Mouse (Mus musculus) midbrain, embryonic 14.5 days (tissue): Measurements from ENCODE around the gene Bcl6b. TPM values are rescaled to one million over a fixed set of nuclear protein-coding genes. Genes with fewer than 3 reads are reported as not detected.
A peak's percentile ranks its signal among the peaks of the same experiment; 100 is the strongest.

ENCODE experiments used
- ATAC-seq: fragments of 200-750 bp; cut with Nextera tagmentation; 2 replicates; pipeline ENCODE4 v1.8.0; 2017; ENCODE audit warnings: moderate number of reproducible peaks, moderate library complexity; ENCODE audit not compliant: low FRiP score, low TSS enrichment
- DNase-seq: peaks from one replicate; pipeline ENCODE4 v3.0.0-alpha.2; 2015
- H3K27ac ChIP-seq: fragments of 300-500 bp; sonication (generic); replicated peaks from 2 replicates; pipeline ENCODE4 v1.5.1; 2014; ENCODE audit warnings: mild to moderate bottlenecking, low read depth, low read length, moderate library complexity
- H3K27me3 ChIP-seq: fragments of 300-500 bp; sonication (generic); 2 replicates; pipeline ENCODE4 v1.6.1; 2014; ENCODE audit warnings: low read length, control low read depth, mixed read lengths; ENCODE audit not compliant: control insufficient read depth, insufficient read depth
- H3K36me3 ChIP-seq: fragments of 300-500 bp; sonication (generic); 2 replicates; pipeline ENCODE4 v1.6.1; 2014; ENCODE audit warnings: low read length, control low read depth; ENCODE audit not compliant: control insufficient read depth, insufficient read depth
- H3K4me1 ChIP-seq: fragments of 300-500 bp; sonication (generic); 2 replicates; pipeline ENCODE4 v1.6.1; 2014; ENCODE audit warnings: mild to moderate bottlenecking, antibody characterized with exemption, low read length, control low read depth; ENCODE audit not compliant: control insufficient read depth, insufficient read depth
- H3K4me2 ChIP-seq: fragments of 300-500 bp; sonication (generic); 2 replicates; pipeline ENCODE4 v1.6.1; 2014; ENCODE audit warnings: mild to moderate bottlenecking, low read length, moderate library complexity
- H3K4me3 ChIP-seq: fragments of 300-500 bp; sonication (generic); replicated peaks from 2 replicates; pipeline ENCODE4 v1.5.1; 2014; ENCODE audit warnings: low read depth, low read length
- H3K9ac ChIP-seq: fragments of 300-500 bp; sonication (generic); replicated peaks from 2 replicates; pipeline ENCODE4 v1.6.1; 2014; ENCODE audit warnings: mild to moderate bottlenecking, low read length, moderate library complexity
- H3K9me3 ChIP-seq: fragments of 300-500 bp; sonication (generic); 2 replicates; pipeline ENCODE4 v1.6.1; 2016; ENCODE audit warnings: low read length, control low read depth, mixed read lengths; ENCODE audit not compliant: control insufficient read depth
- WGBS: fragments of 180-500 bp; shearing (Covaris S2); extraction: QIAGEN DNeasy Blood & Tissue Kit; methylation state at CpG from one replicate; pipeline ENCODE4 v1.1.7; 2014; 5-methylcytosine and 5-hydroxymethylcytosine counted together
- polyA plus RNA-seq: library from polyadenylated mRNA; unstranded; fragments of >200 nt; fragmentation: Nextera tagmentation; extraction: Ambion mirVana; gene quantifications from 2 replicates; pipeline ENCODE4 v1.2.1, GENCODE M21; 2014

Bcl6b gene
- polyA plus RNA-seq, 1 experiment from 2014 or later: 4.4 TPM

DNA sequence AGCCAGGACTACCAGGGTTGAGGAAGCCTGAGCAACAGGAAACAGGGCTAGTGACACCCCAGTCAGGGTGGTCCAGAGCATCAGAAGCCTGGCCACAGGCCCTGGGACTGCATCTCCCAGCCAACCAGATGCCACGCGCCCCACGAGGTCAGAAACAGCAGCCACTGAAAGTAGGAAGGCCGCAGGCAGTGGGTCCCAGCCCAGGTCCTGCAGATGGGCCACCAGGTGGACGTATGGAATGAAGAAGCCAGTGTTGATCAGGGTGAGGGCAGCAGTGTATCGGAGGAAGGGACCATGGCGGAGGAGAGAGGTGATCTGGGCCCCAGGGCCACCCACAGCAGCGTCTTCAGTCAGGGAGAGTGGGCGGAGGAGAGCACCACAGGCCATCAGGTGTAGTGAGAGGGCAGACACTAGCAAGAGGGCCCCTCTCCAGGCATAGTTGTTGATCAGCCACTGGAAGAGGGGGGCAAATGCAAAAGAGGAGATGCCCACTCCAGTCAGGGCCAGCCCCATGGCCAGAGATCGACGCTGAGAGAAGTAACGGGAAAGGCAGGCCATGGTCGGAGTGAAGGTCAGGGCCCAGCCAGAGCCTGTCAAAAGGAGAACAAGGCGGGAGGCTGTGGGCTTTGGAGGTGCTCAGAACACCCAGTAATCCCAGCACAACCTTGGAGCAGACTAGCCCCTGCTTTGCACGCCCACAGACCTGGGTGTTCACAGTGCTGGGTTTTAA is 10.7 kb downstream of the Bcl6b start:
- Histone ChIP-seq H3K4me3 (peak overlapping the region; percentile 57), H3K27me3 (peaks cover 32% of the 10 kb centered on the region), H3K4me1 (peaks cover 43% of the 10 kb centered on the region), H3K9ac (peak overlapping the region; percentile 81; the same call in 1 of the 2 replicates), H3K27ac (no peak overlapping the region), H3K9me3 (no peaks in the 10 kb centered on the region), H3K36me3 (peaks cover 15% of the 10 kb centered on the region; the same call in 1 of the 2 replicates), H3K4me2 (peak overlapping the region; percentile 88)
- 91% methylated on average over 15 of the region's 15 CpGs for WGBS
- no peak for DNase-seq
- ATAC-seq: no peak

DNA sequence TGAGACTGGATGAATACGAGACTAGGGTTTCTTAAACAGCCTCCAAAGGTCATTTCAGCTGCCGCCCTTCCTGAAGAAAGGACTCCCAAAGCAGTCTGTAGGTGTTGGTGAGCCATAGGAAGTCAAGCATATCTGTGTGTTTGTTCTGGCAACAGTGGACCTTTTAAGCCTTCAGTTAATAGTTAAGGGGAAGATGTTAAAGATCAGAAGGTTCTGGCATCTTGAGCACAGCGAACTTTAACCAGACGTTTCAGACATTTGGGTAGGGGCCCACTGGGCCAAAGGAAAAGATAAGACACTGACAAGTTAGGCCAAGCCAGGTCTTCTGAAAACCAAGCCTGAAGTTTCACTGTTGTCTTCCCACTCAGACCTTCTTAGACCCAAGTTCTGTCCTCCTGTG is 11.6 kb downstream of the Bcl6b start:
- H3K4me2 ChIP-seq: no peak overlapping the region
- H3K4me1 ChIP-seq: peaks cover 47% of the 10 kb centered on the region
- whole genome bisulfite sequencing: 95% methylated on average over 4 of the region's 4 CpGs
- DNase-seq (no peak), ATAC-seq (no peak)
- peaks cover 39% of the 10 kb centered on the region for H3K27me3 ChIP-seq
- H3K36me3 ChIP-seq: peaks cover 15% of the 10 kb centered on the region; the same call in 1 of the 2 replicates
- H3K27ac ChIP-seq: no peak overlapping the region
- no peak overlapping the region for H3K9ac ChIP-seq
- no peak overlapping the region for H3K4me3 ChIP-seq
- H3K9me3 ChIP-seq: no peaks in the 10 kb centered on the region

DNA sequence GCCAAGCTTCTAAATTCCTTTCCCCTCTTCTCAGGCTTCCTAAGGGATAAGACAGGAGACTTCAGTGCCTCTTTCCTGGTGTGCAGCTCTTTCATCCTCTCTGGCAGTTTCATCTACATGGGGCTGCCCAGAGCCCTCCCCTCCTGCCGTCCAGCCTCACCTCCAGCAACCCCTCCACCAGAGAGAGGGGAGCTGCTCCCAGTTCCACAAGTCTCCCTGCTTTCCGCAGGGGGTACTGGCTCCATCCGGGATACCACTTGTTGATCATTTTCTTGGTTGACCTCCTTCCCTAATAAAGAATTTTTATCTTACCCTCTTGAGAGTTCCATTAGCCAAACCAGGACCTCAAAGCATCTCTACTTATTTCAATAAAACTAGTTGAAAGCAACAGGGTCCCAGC is 13.5 kb downstream of the Bcl6b start:
- DNase-seq (no peak), ATAC-seq (no peak)
- Histone ChIP-seq H3K9ac (no peak overlapping the region), H3K36me3 (peaks cover 15% of the 10 kb centered on the region; the same call in 1 of the 2 replicates), H3K27me3 (peaks cover 49% of the 10 kb centered on the region), H3K4me2 (no peak overlapping the region), H3K27ac (no peak overlapping the region), H3K4me3 (no peak overlapping the region), H3K4me1 (peaks cover 38% of the 10 kb centered on the region), H3K9me3 (no peaks in the 10 kb centered on the region)
- WGBS: 49% methylated on average over 3 of the region's 3 CpGs

DNA sequence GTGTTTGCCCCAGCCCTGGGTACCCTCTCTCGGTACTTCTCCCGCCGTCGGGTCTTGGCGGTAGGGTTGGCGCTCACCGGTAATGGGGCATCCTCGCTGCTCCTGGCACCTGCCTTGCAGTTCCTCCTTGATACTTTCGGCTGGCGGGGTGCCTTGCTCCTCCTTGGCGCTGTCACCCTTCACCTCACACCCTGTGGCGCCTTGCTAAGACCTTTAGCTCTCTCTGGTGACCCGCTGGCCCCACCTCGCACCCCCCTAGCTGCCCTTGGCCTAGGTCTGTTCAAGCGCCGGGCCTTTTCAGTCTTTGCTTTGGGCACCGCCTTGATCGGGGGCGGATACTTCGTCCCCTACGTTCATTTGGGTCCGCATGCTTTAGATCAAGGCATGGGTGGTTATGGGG is 14.3 kb downstream of the Bcl6b start:
- Histone ChIP-seq H3K36me3 (peaks cover 15% of the 10 kb centered on the region; the same call in 1 of the 2 replicates), H3K4me2 (no peak overlapping the region), H3K4me1 (peaks cover 38% of the 10 kb centered on the region), H3K9me3 (no peaks in the 10 kb centered on the region), H3K9ac (no peak overlapping the region), H3K27ac (no peak overlapping the region), H3K27me3 (peaks cover 49% of the 10 kb centered on the region), H3K4me3 (no peak overlapping the region)
- WGBS: 10% methylated on average over 22 of the region's 22 CpGs
- no peak for DNase-seq
- no peak for ATAC-seq

DNA sequence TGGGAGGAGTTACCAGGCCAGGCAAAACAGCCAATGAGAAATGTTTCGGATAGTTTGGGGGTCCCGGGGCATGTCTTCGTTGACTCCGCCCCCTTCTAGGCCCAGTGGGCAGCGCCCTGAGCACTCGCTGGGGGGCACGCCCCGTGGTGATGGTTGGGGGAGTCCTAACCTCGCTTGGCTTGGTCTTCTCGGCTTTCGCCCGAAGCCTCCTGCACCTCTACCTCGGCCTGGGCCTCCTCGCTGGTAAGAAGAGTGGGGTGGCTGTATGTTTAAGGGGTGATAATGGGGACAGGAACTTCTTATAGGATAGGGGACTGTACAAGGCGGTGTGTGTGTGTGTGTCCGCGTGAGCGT is 14.8 kb downstream of the Bcl6b start:
- ATAC-seq (no peak), DNase-seq (no peak)
- Histone ChIP-seq H3K36me3 (peaks cover 15% of the 10 kb centered on the region; the same call in 1 of the 2 replicates), H3K9ac (no peak overlapping the region), H3K4me1 (peaks cover 35% of the 10 kb centered on the region), H3K27ac (no peak overlapping the region), H3K4me3 (peak overlapping the region; percentile 36), H3K27me3 (peaks cover 49% of the 10 kb centered on the region), H3K9me3 (no peaks in the 10 kb centered on the region), H3K4me2 (peak overlapping the region; percentile 62)
- 5% methylated on average over 18 of the region's 18 CpGs for WGBS

DNA sequence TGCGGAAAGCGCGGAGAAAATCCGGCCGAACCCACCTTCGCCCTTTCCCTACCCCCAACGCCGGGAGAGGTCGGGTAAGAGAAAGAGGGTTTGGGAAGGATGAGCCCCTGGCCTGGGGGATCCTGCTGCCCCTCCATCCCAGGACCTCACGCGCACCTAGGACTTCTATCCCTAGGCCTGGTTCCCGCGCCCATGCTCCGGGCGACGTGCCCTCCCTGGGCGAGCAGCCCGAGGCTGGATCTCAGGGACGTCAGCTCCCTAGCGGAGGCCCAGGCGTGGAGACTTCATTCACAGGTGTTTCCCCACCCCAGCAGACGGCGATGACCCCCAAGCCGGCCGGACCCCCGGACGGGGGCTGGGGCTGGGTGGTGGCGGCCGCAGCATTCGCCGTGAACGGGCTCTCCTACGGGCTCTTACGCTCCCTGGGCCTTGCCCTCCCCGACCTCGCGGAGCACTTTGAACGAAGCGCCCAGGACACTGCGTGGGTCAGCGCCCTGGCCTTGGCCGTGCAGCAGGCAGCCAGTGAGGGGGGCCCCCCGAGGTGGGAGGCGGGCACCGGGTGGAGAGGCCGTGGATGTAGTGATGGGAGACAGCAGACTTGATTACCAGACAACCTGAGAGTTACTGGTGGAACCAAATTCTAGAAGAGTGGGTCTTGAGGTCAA is 15.3 kb downstream of the Bcl6b start:
- peak; percentile 56 for DNase-seq

DNA sequence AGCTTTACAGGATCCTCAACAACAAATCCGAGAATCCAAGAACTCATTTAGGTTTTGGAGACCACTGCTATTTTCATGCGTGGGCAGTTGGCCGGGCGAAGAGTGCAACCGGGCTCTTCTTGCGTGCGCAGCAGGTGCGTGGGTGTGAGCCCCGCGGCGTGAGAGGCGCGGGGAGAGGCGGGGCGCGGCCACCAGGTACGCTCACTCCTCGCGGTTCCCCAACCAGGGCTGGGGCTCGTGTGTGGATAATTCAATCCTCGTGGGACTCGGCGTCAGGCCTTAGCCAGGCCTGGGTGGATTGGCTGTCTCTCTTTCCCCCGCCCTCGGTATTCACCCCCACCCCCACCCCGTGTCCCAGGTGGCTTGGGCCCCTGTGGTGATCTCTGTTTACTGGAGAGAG is 15.9 kb downstream of the Bcl6b start:
- Histone ChIP-seq H3K9ac (peak overlapping the region; percentile 46), H3K27ac (no peak overlapping the region), H3K4me2 (peak overlapping the region; percentile 62), H3K9me3 (no peaks in the 10 kb centered on the region), H3K27me3 (peaks cover 49% of the 10 kb centered on the region), H3K4me1 (peaks cover 24% of the 10 kb centered on the region), H3K36me3 (peaks cover 15% of the 10 kb centered on the region; the same call in 1 of the 2 replicates), H3K4me3 (peak overlapping the region; percentile 36)
- WGBS: 4% methylated on average over 26 of the region's 26 CpGs
- peak; percentile 55 for DNase-seq
- ATAC-seq: peak; percentile 24; the same call in 1 of the 2 replicates

More for the DNA sequence above, 15.3 kb downstream of the Bcl6b start:
- Histone ChIP-seq H3K27me3 (peaks cover 49% of the 10 kb centered on the region), H3K9me3 (no peaks in the 10 kb centered on the region), H3K4me3 (peak overlapping the region; percentile 36), H3K9ac (peak overlapping the region; percentile 46), H3K4me1 (peaks cover 29% of the 10 kb centered on the region), H3K36me3 (peaks cover 15% of the 10 kb centered on the region; the same call in 1 of the 2 replicates), H3K4me2 (peak overlapping the region; percentile 62), H3K27ac (no peak overlapping the region)
- ATAC-seq: no peak
- 1% methylated on average over 46 of the region's 46 CpGs for WGBS

DNA sequence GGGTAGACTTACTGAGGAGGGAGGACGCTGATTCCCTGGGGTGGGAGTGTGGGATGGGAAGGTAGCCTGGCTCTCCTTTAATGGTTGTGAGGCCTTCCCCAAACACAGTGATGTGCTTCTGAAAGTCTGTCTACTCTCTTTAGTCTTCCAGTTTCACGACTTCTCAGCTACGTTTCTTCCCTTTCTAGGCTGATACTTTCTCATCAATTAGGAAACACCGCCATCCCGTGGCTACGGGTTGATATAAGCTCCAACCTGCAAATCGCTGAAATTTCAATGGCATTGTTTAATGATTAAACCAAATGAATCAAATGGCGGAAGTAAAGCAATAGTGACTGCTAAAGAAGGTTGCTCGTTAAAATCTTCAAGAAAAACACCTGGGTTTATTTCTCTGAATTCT is 16.7 kb downstream of the Bcl6b start:
- peaks cover 49% of the 10 kb centered on the region for H3K27me3 ChIP-seq
- H3K27ac ChIP-seq: no peak overlapping the region
- ATAC-seq (no peak), DNase-seq (peak; percentile 90)
- H3K9me3 ChIP-seq: no peaks in the 10 kb centered on the region
- H3K36me3 ChIP-seq: peaks cover 12% of the 10 kb centered on the region; the same call in 1 of the 2 replicates
- WGBS: 13% methylated on average over 9 of the region's 9 CpGs
- peaks cover 17% of the 10 kb centered on the region; the same call in 1 of the 2 replicates for H3K4me1 ChIP-seq
- no peak overlapping the region for H3K4me3 ChIP-seq
- H3K9ac ChIP-seq: no peak overlapping the region
- H3K4me2 ChIP-seq: peak overlapping the region; percentile 62; the same call in 1 of the 2 replicates
